Mouse (Mus musculus): ENCODE measurements around the gene Trappc1. TPM values are rescaled to one million over a fixed set of nuclear protein-coding genes. Genes with fewer than 3 reads are reported as not detected.

Gene Trappc1
- 22.2 TPM for total RNA-seq (2023)

GRCm38 (mm10) chr11:69323667-69324111, at the start of gene Trappc1, which contains the start of gene Cntrob:
Gene Trappc1 (plus strand): TSS chr11:69323980.
Gene Cntrob (minus strand): TSS chr11:69323775.

GRCm38 (mm10) chr11:69325628-69326407, 2.0 kb downstream of the Trappc1 start, which contains the start of gene Kcnab3:
Gene Kcnab3 (plus strand): TSS chr11:69326258.

DNA sequence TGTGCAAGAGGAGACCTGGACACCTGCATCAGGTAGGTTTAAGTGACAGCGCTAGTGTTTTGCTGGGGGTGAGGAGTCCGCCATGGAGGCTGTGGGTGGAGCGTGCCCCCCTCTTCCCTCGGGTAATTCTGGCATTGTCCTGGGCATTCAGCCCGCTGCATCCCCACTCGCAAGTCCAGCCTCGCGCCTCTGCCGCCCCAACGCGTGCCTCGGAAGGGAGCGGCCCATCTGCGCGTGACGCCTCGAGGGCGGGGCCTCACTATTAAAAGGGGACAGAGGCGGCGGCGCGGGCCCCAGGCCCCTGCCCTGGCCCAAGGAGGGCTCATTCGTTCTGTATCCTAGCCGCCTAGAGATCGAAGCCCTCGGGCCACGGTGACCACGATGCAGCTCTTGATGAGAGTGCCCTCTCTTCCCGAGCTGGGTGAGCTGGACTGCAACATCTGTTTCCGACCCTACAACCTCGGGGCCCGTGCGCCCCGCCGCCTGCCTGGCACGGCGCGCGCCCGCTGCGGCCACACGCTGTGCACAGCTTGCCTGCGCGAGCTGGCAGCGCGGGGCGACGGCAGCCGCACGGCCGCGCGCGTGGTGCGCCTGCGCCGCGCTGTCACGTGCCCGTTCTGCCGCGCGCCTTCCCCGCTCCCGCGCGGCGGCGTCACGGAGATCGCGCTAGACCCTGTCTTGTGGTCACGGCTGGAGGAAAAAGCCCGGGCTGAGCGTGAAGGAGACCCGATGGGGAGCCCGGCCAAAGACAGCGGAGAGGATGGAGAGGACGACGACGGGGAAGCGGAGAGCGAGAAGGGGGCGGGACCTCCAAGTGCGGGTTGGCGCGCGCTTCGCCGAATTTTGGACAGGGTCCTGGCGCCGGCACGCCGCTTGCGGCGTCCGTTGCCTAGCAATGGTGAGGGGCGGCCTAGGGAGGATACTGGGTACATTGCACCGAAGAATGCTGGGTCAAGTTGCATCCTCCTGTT, 16.7 kb downstream of the Trappc1 start, which contains the start of gene Rnf227:
Gene Rnf227 (plus strand): TSS at position 301 of the 971 bp plus-strand sequence.

DNA sequence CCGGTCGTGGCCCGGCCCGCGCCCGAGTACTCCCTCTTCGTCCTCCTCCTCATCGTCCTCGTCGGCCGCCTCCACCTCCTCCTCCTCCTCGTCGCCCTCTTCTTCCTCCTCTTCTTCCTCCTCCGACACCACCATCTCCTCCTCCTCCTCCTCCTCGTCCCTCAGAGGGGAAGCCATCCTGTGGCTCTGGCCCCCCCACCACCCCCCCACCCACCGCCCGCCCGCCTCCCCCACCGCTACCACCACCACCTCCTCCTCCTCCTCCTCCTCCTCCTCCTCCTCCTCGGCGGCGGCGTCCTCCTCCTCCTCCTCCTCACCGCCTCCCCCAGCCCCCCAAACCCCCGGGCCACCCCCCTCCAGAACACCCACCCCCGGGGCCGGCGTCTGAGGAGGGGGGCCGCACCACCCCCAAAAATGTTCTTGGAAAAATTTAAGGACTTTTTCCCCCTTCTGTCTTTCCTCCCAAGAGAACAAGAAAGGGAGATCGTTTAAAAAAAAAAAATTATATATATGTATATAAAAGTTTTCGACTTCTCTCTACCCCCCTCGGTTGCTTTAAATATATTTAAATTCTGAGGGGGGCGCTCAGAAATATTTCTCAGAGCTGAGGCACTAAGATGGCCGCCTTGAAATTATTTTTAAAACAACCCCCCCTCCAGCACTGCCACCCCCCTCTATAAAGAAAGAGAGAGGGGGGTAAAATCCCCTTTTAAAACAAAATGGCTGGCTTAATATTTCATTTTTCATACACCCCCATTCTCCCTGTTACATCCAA, 45.6 kb downstream of the Trappc1 start, which contains the start of gene Chd3:
Gene Chd3 (minus strand): TSS at position 192 of the 775 bp plus-strand sequence.

Other genes with a start within 250 kb of the Trappc1 start
- gene Vamp2, start 235.5 kb upstream of the Trappc1 start, total RNA-seq (2023) = 328 TPM
- 415 TPM for gene Per1, start 228.8 kb upstream of the Trappc1 start, total RNA-seq (2023)
- not detected for gene Hes7, start 203.6 kb upstream of the Trappc1 start, total RNA-seq (2023)
- gene 9130213A22Rik, start 201.4 kb upstream of the Trappc1 start, total RNA-seq (2023) = not detected
- gene Aloxe3, start 198.1 kb upstream of the Trappc1 start, total RNA-seq (2023) = 0.40 TPM
- gene Alox12b, start 167.0 kb upstream of the Trappc1 start, total RNA-seq (2023) = not detected
- not detected for gene Alox8, start 126.1 kb upstream of the Trappc1 start, total RNA-seq (2023)
- gene Gucy2e, start 86.9 kb upstream of the Trappc1 start, total RNA-seq (2023) = not detected
- 18.4 TPM for gene Cntrob, start 205 bp upstream of the Trappc1 start, total RNA-seq (2023)
- gene Kcnab3, start 2.3 kb downstream of the Trappc1 start, total RNA-seq (2023) = 1.2 TPM
- 1.5 TPM for gene Rnf227, start 16.5 kb downstream of the Trappc1 start, total RNA-seq (2023)
- 596 TPM for gene Chd3, start 45.4 kb downstream of the Trappc1 start, total RNA-seq (2023)
- gene Naa38, start 71.5 kb downstream of the Trappc1 start, total RNA-seq (2023) = 28.6 TPM
- 35.5 TPM for gene Cyb5d1, start 71.7 kb downstream of the Trappc1 start, total RNA-seq (2023)
- 9.5 TPM for gene Tmem88, start 74.3 kb downstream of the Trappc1 start, total RNA-seq (2023)
- 156 TPM for gene Kdm6b, start 89.7 kb downstream of the Trappc1 start, total RNA-seq (2023)
- 0.09 TPM for gene Dnah2, start 225.1 kb downstream of the Trappc1 start, total RNA-seq (2023)
- gene Efnb3, start 236.2 kb downstream of the Trappc1 start, total RNA-seq (2023) = 0.46 TPM

Data from CD8-positive naive resting alpha-beta T cell, adult 57 days (primary cell).